Mouse (Mus musculus): ENCODE data around the gene Cyb5rl. TPM values are rescaled to one million over a fixed set of nuclear protein-coding genes. Genes with fewer than 3 reads are reported as not detected.

Gene Cyb5rl
- polyA plus RNA-seq, 1 experiment: 5.0 TPM

Other genes starting within 250 kb of the Cyb5rl start
- gene Ssbp3, start 156.3 kb upstream of the Cyb5rl start, polyA plus RNA-seq (2012; rRNA removed): 92.7 and 95.6 TPM in 2 replicates
- 72.7 and 76.4 TPM in 2 replicates for gene Mrpl37, start 120 bp upstream of the Cyb5rl start, polyA plus RNA-seq (2012; rRNA removed)
- gene Cdcp2, start 29.9 kb downstream of the Cyb5rl start, polyA plus RNA-seq (2012; rRNA removed): 0.06 TPM in 1 of 2 replicates, not detected in the other
- gene Tmem59, start 111.4 kb downstream of the Cyb5rl start, polyA plus RNA-seq (2012; rRNA removed): 224 and 231 TPM in 2 replicates
- gene Tceanc2, start 112.1 kb downstream of the Cyb5rl start, polyA plus RNA-seq (2012; rRNA removed): 7.2 and 8.1 TPM in 2 replicates
- gene Ldlrad1, start 142.2 kb downstream of the Cyb5rl start, polyA plus RNA-seq (2012; rRNA removed): 0.10 TPM in 1 of 2 replicates, not detected in the other
- gene Lrrc42, start 186.5 kb downstream of the Cyb5rl start, polyA plus RNA-seq (2012; rRNA removed): 20.6 and 21.8 TPM in 2 replicates
- 18.2 and 19.0 TPM in 2 replicates for gene Hspb11, start 186.6 kb downstream of the Cyb5rl start, polyA plus RNA-seq (2012; rRNA removed)
- not detected in 2 replicates for gene Dio1, start 240.2 kb downstream of the Cyb5rl start, polyA plus RNA-seq (2012; rRNA removed)
- 43.2 and 48.8 TPM in 2 replicates for gene Yipf1, start 247.4 kb downstream of the Cyb5rl start, polyA plus RNA-seq (2012; rRNA removed)

Measured in frontal cortex, adult 2 months (tissue).